Mouse (Mus musculus): Measurements from ENCODE around the gene Ppp3cb. TPM values are rescaled to one million over a fixed set of nuclear protein-coding genes. Genes with fewer than 3 reads are reported as not detected.
A peak's percentile ranks its signal among the peaks of the same experiment; 100 is the strongest.

Gene Ppp3cb
- total and polyA plus RNA-seq, 3 experiments, result 20.4 to 62.9 (median 32.6) TPM

GRCm38 (mm10) chr14:20561897-20562296, 15.5 kb upstream of the Ppp3cb start:
- Histone ChIP-seq H3K4me1 (ENCODE audit: control insufficient read depth in 1 of 2, insufficient read depth in 2 of 2, low read length in 2 of 2) (peaks cover 0 to 9% of the 10 kb centered on the region in 2 experiments; a peak in 3 of 4 replicates), H3K9me3 (replicated peaks; ENCODE audit: insufficient read depth, low read length) (no peaks in the 10 kb centered on the region), H3K27ac (ENCODE audit: control insufficient read depth, low read depth, low read length) (no peak overlapping the region), H3K4me3 (ENCODE audit: control insufficient read depth in 1 of 2, insufficient read depth in 1 of 2, low read depth in 2 of 2, low read length in 2 of 2) (no peak overlapping the region), H3K36me3 (ENCODE audit: control insufficient read depth in 1 of 2, insufficient read depth in 2 of 2, low read length in 2 of 2) (peaks cover 0 to 11% of the 10 kb centered on the region in 2 experiments; a peak in 2 of 4 replicates), H3K9ac (ENCODE audit: control insufficient read depth, low read depth, low read length, poor library complexity, severe bottlenecking) (no peak overlapping the region), H3K79me2 (ENCODE audit: control insufficient read depth, insufficient read depth, low read length, poor library complexity) (no peaks in the 10 kb centered on the region), H3K27me3 (ENCODE audit: control insufficient read depth in 1 of 2, insufficient read depth in 2 of 2, low read length in 2 of 2) (no peaks in the 10 kb centered on the region)
- no peak for DNase-seq (ENCODE audit: low read depth, low spot score)
- TF ChIP-seq USF1 (IDR thresholded peaks at IDR 0.05; ENCODE audit: low read depth, low read length), result no peak
- 0 out of 2 replicates have a peak, but pooled peaks have one; percentile 23 for TF ChIP-seq ETS1 (IDR thresholded peaks at IDR 0.05; ENCODE audit: low read depth, low read length)
- TF ChIP-seq ZMIZ1 (IDR thresholded peaks at IDR 0.05; ENCODE audit: low read depth, low read length), result no peak
- no peak for TF ChIP-seq POLR2AphosphoS2 (IDR thresholded peaks at IDR 0.05; ENCODE audit: low read length)
- no peak for TF ChIP-seq UBTF (IDR thresholded peaks at IDR 0.05; ENCODE audit: borderline replicate concordance, insufficient read depth, low read depth, low read length)
- no peak for TF ChIP-seq GATA1 (IDR thresholded peaks at IDR 0.05; ENCODE audit: low read depth, low read length)
- TF ChIP-seq MEF2A (IDR thresholded peaks at IDR 0.05; ENCODE audit: extremely low read depth, insufficient replicate concordance, low read depth, low read length, poor library complexity, severe bottlenecking), result no peak

GRCm38 (mm10) chr14:20550136-20550535, 3.8 kb upstream of the Ppp3cb start:
- peaks cover 0 to 12% of the 10 kb centered on the region in 2 experiments; a peak in 3 of 4 replicates for H3K36me3 ChIP-seq (ENCODE audit: control insufficient read depth in 1 of 2, insufficient read depth in 2 of 2, low read length in 2 of 2)

GRCm38 (mm10) chr14:20545529-20546331, 643 bp downstream of the Ppp3cb start:
- peak overlapping the region; percentile 90 to 97 for H3K4me3 ChIP-seq (ENCODE audit: control insufficient read depth in 1 of 2, insufficient read depth in 1 of 2, low read depth in 2 of 2, low read length in 2 of 2)
- peak; percentile 90 for DNase-seq (ENCODE audit: low read depth, low spot score)
- peaks cover 28% of the 10 kb centered on the region for H3K79me2 ChIP-seq (ENCODE audit: control insufficient read depth, insufficient read depth, low read length, poor library complexity)
- no peaks in the 10 kb centered on the region for H3K9me3 ChIP-seq (replicated peaks; ENCODE audit: insufficient read depth, low read length)
- peak overlapping the region; percentile 97 for H3K27ac ChIP-seq (ENCODE audit: control insufficient read depth, low read depth, low read length)
- peak overlapping the region; percentile 98 for H3K9ac ChIP-seq (ENCODE audit: control insufficient read depth, low read depth, low read length, poor library complexity, severe bottlenecking)
- peaks cover 0 to 37% of the 10 kb centered on the region in 2 experiments; a peak in 2 of 4 replicates for H3K36me3 ChIP-seq (ENCODE audit: control insufficient read depth in 1 of 2, insufficient read depth in 2 of 2, low read length in 2 of 2)
- peaks cover 11 to 12% of the 10 kb centered on the region in 2 experiments for H3K4me1 ChIP-seq (ENCODE audit: control insufficient read depth in 1 of 2, insufficient read depth in 2 of 2, low read length in 2 of 2)
- no peaks in the 10 kb centered on the region for H3K27me3 ChIP-seq (ENCODE audit: control insufficient read depth in 1 of 2, insufficient read depth in 2 of 2, low read length in 2 of 2)
- TF ChIP-seq POLR2AphosphoS2 (IDR thresholded peaks at IDR 0.05; ENCODE audit: low read length) (peak; percentile 59; the same call in 1 of the 2 replicates), MAZ (IDR thresholded peaks at IDR 0.05; ENCODE audit: low read depth, low read length) (peak; percentile 12; the same call in 1 of the 2 replicates), KAT2A (conservative IDR thresholded peaks at IDR 0.05; ENCODE audit: low read depth, low read length) (no peak), TCF12 (IDR thresholded peaks at IDR 0.05; ENCODE audit: low read depth, low read length) (no peak; the same call in none of the 2 replicates), EP300 (IDR thresholded peaks at IDR 0.05; ENCODE audit: low read depth in 1 of 2, low read length in 2 of 2) (no peak), CHD2 (IDR thresholded peaks at IDR 0.05; ENCODE audit: low read length) (no peak), UBTF (IDR thresholded peaks at IDR 0.05; ENCODE audit: borderline replicate concordance, insufficient read depth, low read depth, low read length) (peak; percentile 98), NELFE (IDR thresholded peaks at IDR 0.05; ENCODE audit: low read depth, low read length) (peak; percentile 63), MYB (IDR thresholded peaks at IDR 0.05; ENCODE audit: low read depth, low read length) (no peak), CTCF (IDR thresholded peaks at IDR 0.05 in 2 of 3, conservative IDR thresholded peaks at IDR 0.05 in 1 of 3; ENCODE audit: control insufficient read depth in 1 of 3, insufficient read depth in 1 of 3, low read depth in 2 of 3, low read length in 3 of 3, poor library complexity in 1 of 3, severe bottlenecking in 1 of 3) (0 out of 6 replicates have a peak, but pooled peaks of 1 of the 3 experiments have one; percentile 0), USF1 (IDR thresholded peaks at IDR 0.05; ENCODE audit: low read depth, low read length) (no peak), USF2 (IDR thresholded peaks at IDR 0.05; ENCODE audit: borderline replicate concordance in 1 of 2, insufficient read depth in 1 of 2, low read depth in 1 of 2, low read length in 2 of 2) (no peak), CHD1 (IDR thresholded peaks at IDR 0.05; ENCODE audit: low read depth, low read length) (0 out of 2 replicates have a peak, but pooled peaks have one; percentile 33), SMC3 (IDR thresholded peaks at IDR 0.05; ENCODE audit: low read depth, low read length) (no peak), ZMIZ1 (IDR thresholded peaks at IDR 0.05; ENCODE audit: low read depth, low read length) (no peak; the same call in 1 of the 2 replicates), POLR2A (IDR thresholded peaks at IDR 0.05; ENCODE audit: control insufficient read depth in 1 of 2, insufficient read depth in 1 of 2, low read depth in 1 of 2, low read length in 2 of 2, poor library complexity in 1 of 2) (peak; percentile 78 to 98; a peak in 3 of 4 replicates), RCOR1 (IDR thresholded peaks at IDR 0.05; ENCODE audit: low read depth, low read length) (no peak), MAX (IDR thresholded peaks at IDR 0.05; ENCODE audit: low read length) (0 out of 2 replicates have a peak, but pooled peaks have one; percentile 41)

More at GRCm38 (mm10) chr14:20550136-20550535, 3.8 kb upstream of the Ppp3cb start:
- Histone ChIP-seq H3K4me3 (ENCODE audit: control insufficient read depth in 1 of 2, insufficient read depth in 1 of 2, low read depth in 2 of 2, low read length in 2 of 2) (no peak overlapping the region), H3K27ac (ENCODE audit: control insufficient read depth, low read depth, low read length) (no peak overlapping the region), H3K79me2 (ENCODE audit: control insufficient read depth, insufficient read depth, low read length, poor library complexity) (peaks cover 7% of the 10 kb centered on the region), H3K9me3 (replicated peaks; ENCODE audit: insufficient read depth, low read length) (no peaks in the 10 kb centered on the region), H3K4me1 (ENCODE audit: control insufficient read depth in 1 of 2, insufficient read depth in 2 of 2, low read length in 2 of 2) (peaks cover 2 to 10% of the 10 kb centered on the region in 2 experiments; a peak in 2 of 4 replicates), H3K27me3 (ENCODE audit: control insufficient read depth in 1 of 2, insufficient read depth in 2 of 2, low read length in 2 of 2) (no peaks in the 10 kb centered on the region), H3K9ac (ENCODE audit: control insufficient read depth, low read depth, low read length, poor library complexity, severe bottlenecking) (no peak overlapping the region)
- DNase-seq (ENCODE audit: low read depth, low spot score), result no peak
- TF ChIP-seq CHD1 (IDR thresholded peaks at IDR 0.05; ENCODE audit: low read depth, low read length) (no peak), TCF12 (IDR thresholded peaks at IDR 0.05; ENCODE audit: low read depth, low read length) (no peak), ZKSCAN1 (IDR thresholded peaks at IDR 0.05; ENCODE audit: low read depth, low read length) (no peak)

Data from MEL (cell line).